Comparison of ENCODE assay signal across 8 mouse cellular contexts in the genomic region with DNA sequence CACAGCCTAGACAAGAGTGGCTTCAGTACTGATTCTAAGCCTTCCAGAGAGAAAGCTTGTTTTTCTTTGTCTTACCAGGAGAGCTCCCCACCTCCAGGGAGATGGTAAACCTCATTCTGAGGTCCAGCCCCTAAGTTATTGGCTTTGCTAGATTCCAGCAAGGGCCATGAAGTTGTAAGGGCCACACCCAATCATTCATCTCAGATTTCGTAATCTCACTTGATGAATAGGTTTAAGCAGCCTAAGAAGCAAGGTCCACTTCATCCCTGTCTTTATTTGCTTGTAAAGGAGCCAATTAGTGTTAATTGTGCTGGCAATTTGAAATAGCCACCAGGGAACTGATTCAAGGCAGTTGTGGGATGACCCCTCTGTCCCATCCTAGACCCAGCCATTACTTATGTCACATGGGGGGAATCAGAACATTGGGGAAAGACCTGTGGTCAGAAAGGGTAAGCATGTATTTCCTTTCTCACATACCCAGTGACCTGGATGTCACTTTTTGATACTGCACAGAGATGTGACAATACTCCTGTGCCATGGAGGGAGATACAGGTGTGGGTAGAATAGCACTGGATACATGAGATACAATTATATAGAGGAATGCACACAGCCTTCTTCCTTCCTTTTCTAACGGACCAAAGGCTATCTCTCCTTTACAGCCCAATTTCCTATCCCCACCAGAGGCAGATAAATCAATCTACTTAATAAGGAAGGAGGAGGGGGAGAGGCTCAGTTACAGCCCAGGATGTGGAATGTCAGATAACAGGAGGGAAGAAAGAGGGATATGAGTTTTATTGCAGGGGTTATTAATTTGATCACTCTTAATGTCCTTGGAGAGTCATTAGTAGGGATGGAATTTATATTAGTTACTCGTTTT. TPM values are rescaled to one million over a fixed set of nuclear protein-coding genes. Genes with fewer than 3 reads are reported as not detected.
DNase-seq lines count a peak whose midpoint lies in the region; ATAC-seq and TF ChIP-seq lines count a peak whose summit lies in the region.

No protein-coding gene starts in this region.

- no peak for TF ChIP-seq CTCF in kidney, adult 2 months (conservative IDR thresholded peaks at IDR 0.05; ENCODE audit: insufficient read depth, insufficient read length, low read depth, low read length)
- no peak for TF ChIP-seq CTCF in MEL (IDR thresholded peaks at IDR 0.05 in 2 of 3, conservative IDR thresholded peaks at IDR 0.05 in 1 of 3; ENCODE audit: control insufficient read depth in 1 of 3, insufficient read depth in 1 of 3, low read depth in 2 of 3, low read length in 3 of 3, poor library complexity in 1 of 3, severe bottlenecking in 1 of 3)
- TF ChIP-seq CTCF in liver, postnatal 0 days (IDR thresholded peaks at IDR 0.05; ENCODE audit: low read depth): no peak

- peak overlapping the region; percentile 91 for H3K27ac ChIP-seq in kidney, adult 2 months (ENCODE audit: insufficient read depth, low read depth, low read length)
- peak overlapping the region; percentile 98 for H3K27ac ChIP-seq in MEL (ENCODE audit: control insufficient read depth, low read depth, low read length)
- H3K27ac ChIP-seq in forebrain, embryonic 15.5 days (replicated peaks): no peak overlapping the region
- H3K27ac ChIP-seq in liver, postnatal 0 days (ENCODE audit: low read depth): no peak overlapping the region

- H3K9ac ChIP-seq in MEL (ENCODE audit: control insufficient read depth, low read depth, low read length, poor library complexity, severe bottlenecking): peak overlapping the region; percentile 90
- no peak overlapping the region for H3K9ac ChIP-seq in forebrain, embryonic 15.5 days (replicated peaks)
- H3K9ac ChIP-seq in liver, postnatal 0 days (replicated peaks): no peak overlapping the region

- no peak for TF ChIP-seq POLR2A in kidney, adult 2 months (IDR thresholded peaks at IDR 0.05; ENCODE audit: low read depth, low read length)
- no peak; a peak in 1 of 4 replicates for TF ChIP-seq POLR2A in MEL (IDR thresholded peaks at IDR 0.05; ENCODE audit: control insufficient read depth in 1 of 2, insufficient read depth in 1 of 2, low read depth in 1 of 2, low read length in 2 of 2, poor library complexity in 1 of 2)

- H3K4me3 ChIP-seq in kidney, adult 2 months (ENCODE audit: insufficient read depth, low read depth, low read length): no peak overlapping the region
- H3K4me3 ChIP-seq in MEL (ENCODE audit: control insufficient read depth in 1 of 2, insufficient read depth in 1 of 2, low read depth in 2 of 2, low read length in 2 of 2): peak overlapping the region; percentile 61 to 84
- H3K4me3 ChIP-seq in forebrain, embryonic 15.5 days: no peak overlapping the region
- no peak overlapping the region for H3K4me3 ChIP-seq in liver, postnatal 0 days (ENCODE audit: low read depth, low read length)

- ATAC-seq in forebrain, embryonic 15.5 days (replicated peaks): no peak
- ATAC-seq in liver, postnatal 0 days: no peak

- no peaks in the 10 kb centered on the region for H3K36me3 ChIP-seq in kidney, adult 2 months (ENCODE audit: control insufficient read depth, insufficient read depth, low read length)
- peaks cover 0 to 36% of the 10 kb centered on the region in 2 experiments; a peak in 3 of 4 replicates for H3K36me3 ChIP-seq in MEL (ENCODE audit: control insufficient read depth in 1 of 2, insufficient read depth in 2 of 2, low read length in 2 of 2)
- no peaks in the 10 kb centered on the region for H3K36me3 ChIP-seq in forebrain, embryonic 15.5 days
- H3K36me3 ChIP-seq in liver, postnatal 0 days (replicated peaks; ENCODE audit: insufficient read depth, low read length): no peaks in the 10 kb centered on the region

- H3K79me2 ChIP-seq in MEL (ENCODE audit: control insufficient read depth, insufficient read depth, low read length, poor library complexity): peaks cover 38% of the 10 kb centered on the region

- no peaks in the 10 kb centered on the region for H3K27me3 ChIP-seq in kidney, adult 2 months (replicated peaks; ENCODE audit: control insufficient read depth, insufficient read depth, low read length)
- no peaks in the 10 kb centered on the region for H3K27me3 ChIP-seq in MEL (ENCODE audit: control insufficient read depth in 1 of 2, insufficient read depth in 2 of 2, low read length in 2 of 2)
- no peaks in the 10 kb centered on the region for H3K27me3 ChIP-seq in forebrain, embryonic 15.5 days
- no peaks in the 10 kb centered on the region for H3K27me3 ChIP-seq in liver, postnatal 0 days (ENCODE audit: insufficient read depth, low read length)

- TF ChIP-seq RAD21 in MEL (IDR thresholded peaks at IDR 0.05; ENCODE audit: low read depth, low read length): no peak

- no peak for DNase-seq in kidney, adult 2 months
- DNase-seq in kidney, postnatal 36 days: no peak
- peak; percentile 87 for DNase-seq in MEL (ENCODE audit: low read depth, low spot score)
- no peak for DNase-seq in liver, postnatal 0 days
- no peak for DNase-seq in embryo, embryonic 9.5 days (ENCODE audit: extremely low spot score)
- no peak for DNase-seq in adrenal gland, adult 18-20 months (ENCODE audit: low spot score in 2 of 2)
- no peak for DNase-seq in lung, postnatal 10 days

- 46% methylated on average over 3 of the region's 3 CpGs for WGBS in kidney, adult 2 months
- WGBS in forebrain, embryonic 15.5 days: 45% methylated on average over 3 of the region's 3 CpGs
- WGBS in liver, postnatal 0 days (ENCODE audit: insufficient replicate concordance): 30% methylated on average over 3 of the region's 3 CpGs

- peaks cover 20% of the 10 kb centered on the region for H3K4me1 ChIP-seq in kidney, adult 2 months (ENCODE audit: control insufficient read depth, insufficient read depth, low read length)
- peaks cover 11 to 39% of the 10 kb centered on the region in 2 experiments for H3K4me1 ChIP-seq in MEL (ENCODE audit: control insufficient read depth in 1 of 2, insufficient read depth in 2 of 2, low read length in 2 of 2)
- peaks cover 40% of the 10 kb centered on the region for H3K4me1 ChIP-seq in forebrain, embryonic 15.5 days
- H3K4me1 ChIP-seq in liver, postnatal 0 days (ENCODE audit: insufficient read depth): peaks cover 33% of the 10 kb centered on the region

- peak; percentile 99 to 100 for TF ChIP-seq EP300 in MEL (IDR thresholded peaks at IDR 0.05; ENCODE audit: low read depth in 1 of 2, low read length in 2 of 2)
- TF ChIP-seq EP300 in liver, postnatal 0 days (IDR thresholded peaks at IDR 0.05; ENCODE audit: low read depth): peak; percentile 67; the same call in 1 of the 2 replicates

- H3K4me2 ChIP-seq in forebrain, embryonic 15.5 days (replicated peaks): peak overlapping the region; percentile 73
- peak overlapping the region; percentile 86; the same call in 1 of the 2 replicates for H3K4me2 ChIP-seq in liver, postnatal 0 days (ENCODE audit: low read depth, low read length)

- H3K9me3 ChIP-seq in MEL (replicated peaks; ENCODE audit: insufficient read depth, low read length): no peaks in the 10 kb centered on the region
- H3K9me3 ChIP-seq in forebrain, embryonic 15.5 days: no peaks in the 10 kb centered on the region
- no peaks in the 10 kb centered on the region for H3K9me3 ChIP-seq in liver, postnatal 0 days (ENCODE audit: low read length)

TF ChIP-seq in MEL, 35 proteins besides CTCF, POLR2A, EP300 and RAD21 (continues in another document):
- no peak for TF ChIP-seq POLR2AphosphoS2 (IDR thresholded peaks at IDR 0.05; ENCODE audit: low read length)
- peak; percentile 33 for TF ChIP-seq CHD2 (IDR thresholded peaks at IDR 0.05; ENCODE audit: low read length)
- TF ChIP-seq ZKSCAN1 (IDR thresholded peaks at IDR 0.05; ENCODE audit: low read depth, low read length): no peak
- peak; percentile 68; the same call in 1 of the 2 replicates for TF ChIP-seq MAZ (IDR thresholded peaks at IDR 0.05; ENCODE audit: low read depth, low read length)
- no peak for TF ChIP-seq NELFE (IDR thresholded peaks at IDR 0.05; ENCODE audit: low read depth, low read length)
- 0 out of 2 replicates have a peak, but pooled peaks have one; percentile 24 for TF ChIP-seq JUND (IDR thresholded peaks at IDR 0.05; ENCODE audit: low read depth, low read length)
- no peak for TF ChIP-seq ZC3H11A (IDR thresholded peaks at IDR 0.05; ENCODE audit: low read depth, low read length)
- 0 out of 2 replicates have a peak, but pooled peaks have one; percentile 20 for TF ChIP-seq USF1 (IDR thresholded peaks at IDR 0.05; ENCODE audit: low read depth, low read length)
- TF ChIP-seq MAX (IDR thresholded peaks at IDR 0.05; ENCODE audit: low read length): no peak
- 0 out of 2 replicates have a peak, but pooled peaks have one; percentile 20 for TF ChIP-seq ELF1 (IDR thresholded peaks at IDR 0.05; ENCODE audit: low read depth, low read length)
- no peak for TF ChIP-seq USF2 (IDR thresholded peaks at IDR 0.05; ENCODE audit: borderline replicate concordance in 1 of 2, insufficient read depth in 1 of 2, low read depth in 1 of 2, low read length in 2 of 2)
- no peak for TF ChIP-seq MXI1 (IDR thresholded peaks at IDR 0.05; ENCODE audit: low read depth, low read length)

RNA-seq across cellular contexts. Expression of a gene that starts 1.2 kb away (rescaled TPM):
- polyA plus RNA-seq in kidney, adult 2 months (2012; rRNA removed): 17.6 and 21.1 TPM in 2 replicates
- total RNA-seq in MEL (2012; rRNA removed): 125 and 127 TPM in 2 replicates
- 100 to 1,000 TPM; 131 to 178 TPM for polyA plus RNA-seq in MEL (2012; ENCODE audit: insufficient read depth in 1 of 2, insufficient read length in 2 of 2, low read depth in 1 of 2, low replicate concordance in 2 of 2, missing spikeins in 1 of 2)
- 284 and 289 TPM in 2 replicates for polyA plus RNA-seq in forebrain, embryonic 15.5 days (2015; fragmentation: Nextera tagmentation; extraction: Ambion mirVana)
- 35.8 and 42.6 TPM in 2 replicates for polyA plus RNA-seq in liver, postnatal 0 days (2015; fragmentation: Nextera tagmentation; extraction: Ambion mirVana)
- 100 to 1,000 TPM; 149 to 164 TPM for total RNA-seq in adrenal gland, adult 18-20 months (2021)

RNA-seq across cellular contexts. Expression of a gene that starts 1.3 kb away (rescaled TPM):
- 29.2 and 32.2 TPM in 2 replicates for polyA plus RNA-seq in kidney, adult 2 months (2012; rRNA removed)
- 63.3 and 78.7 TPM in 2 replicates for total RNA-seq in MEL (2012; rRNA removed)
- 100 to 1,000 TPM in 1 of 2 experiments, not detected in 1; 111 TPM for polyA plus RNA-seq in MEL (2012; ENCODE audit: insufficient read depth in 1 of 2, insufficient read length in 2 of 2, low read depth in 1 of 2, low replicate concordance in 2 of 2, missing spikeins in 1 of 2)
- 7.8 and 9.2 TPM in 2 replicates for polyA plus RNA-seq in forebrain, embryonic 15.5 days (2015; fragmentation: Nextera tagmentation; extraction: Ambion mirVana)
- polyA plus RNA-seq in liver, postnatal 0 days (2015; fragmentation: Nextera tagmentation; extraction: Ambion mirVana): 5.0 TPM in 2 replicates
- total RNA-seq in adrenal gland, adult 18-20 months (2021): 10 to 100 TPM; 63.2 to 88.3 TPM

RNA-seq across cellular contexts. Expression of a gene that starts 56.3 kb away (rescaled TPM):
- polyA plus RNA-seq in kidney, adult 2 months (2012; rRNA removed): 345 and 570 TPM in 2 replicates
- 22.4 and 27.0 TPM in 2 replicates for total RNA-seq in MEL (2012; rRNA removed)
- polyA plus RNA-seq in MEL (2012; ENCODE audit: insufficient read depth in 1 of 2, insufficient read length in 2 of 2, low read depth in 1 of 2, low replicate concordance in 2 of 2, missing spikeins in 1 of 2): 10 to 100 TPM in 1 of 2 experiments, not detected in 1; 71.8 TPM
- 37.2 and 37.6 TPM in 2 replicates for polyA plus RNA-seq in forebrain, embryonic 15.5 days (2015; fragmentation: Nextera tagmentation; extraction: Ambion mirVana)
- polyA plus RNA-seq in liver, postnatal 0 days (2015; fragmentation: Nextera tagmentation; extraction: Ambion mirVana): 23.5 and 23.6 TPM in 2 replicates
- 100 to 1,000 TPM; 119 to 265 TPM for total RNA-seq in adrenal gland, adult 18-20 months (2021)

Comparison
In these comparisons a context has a peak if more than half of its experiments do, and no peak if none do; other contexts are left out.
1. H3K27ac ChIP-seq: peak in kidney, adult 2 months (single experiment) and MEL (single experiment); none in forebrain, embryonic 15.5 days (single experiment) and liver, postnatal 0 days (single experiment).
2. H3K4me3 ChIP-seq: peak in MEL (2 of 2); none in kidney, adult 2 months (single experiment), forebrain, embryonic 15.5 days (single experiment) and liver, postnatal 0 days (single experiment).